Mouse (Mus musculus): ENCODE results near the gene Hoxc6. TPM values are rescaled to one million over a fixed set of nuclear protein-coding genes. Genes with fewer than 3 reads are reported as not detected.

Hoxc6 gene
- polyA plus RNA-seq, 1 experiment from 2014 or later: not detected

DNA sequence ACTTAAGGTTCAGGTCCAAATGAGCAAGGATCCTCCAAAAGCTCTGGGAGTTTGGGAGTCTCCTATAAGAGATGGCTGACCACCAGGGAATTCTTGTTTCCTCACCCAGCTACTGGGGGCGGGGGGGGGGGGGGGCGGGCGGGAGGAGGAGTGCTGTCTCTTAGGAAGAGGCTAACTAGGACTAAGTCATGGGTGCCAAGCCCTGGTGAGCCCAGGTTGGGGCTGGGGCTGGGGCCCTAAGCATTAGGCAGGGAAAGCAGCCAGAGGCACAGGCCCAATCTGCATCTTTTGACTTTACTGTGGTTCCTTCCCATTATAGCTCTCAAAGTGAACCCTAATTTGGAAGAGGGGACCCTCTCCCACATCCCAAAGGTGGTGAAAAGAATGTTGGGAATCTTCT lies 34.1 kb downstream of the Hoxc6 start:
- no peaks in the 10 kb centered on the region for H3K9me3 ChIP-seq (ENCODE audit: control insufficient read depth, low read length)
- H3K27ac ChIP-seq (ENCODE audit: low read length): no peak overlapping the region
- H3K4me2 ChIP-seq (ENCODE audit: low read length): no peak overlapping the region
- no peak for ATAC-seq
- WGBS: no CpG with 5 or more reads among the region's 3 CpGs
- H3K9ac ChIP-seq (replicated peaks; ENCODE audit: low read depth, low read length): no peak overlapping the region
- peaks cover 87% of the 10 kb centered on the region for H3K27me3 ChIP-seq (replicated peaks; ENCODE audit: control insufficient read depth, insufficient read depth, low read length)
- no peaks in the 10 kb centered on the region for H3K4me1 ChIP-seq (replicated peaks; ENCODE audit: control insufficient read depth, insufficient read depth, low read length)
- no peaks in the 10 kb centered on the region for H3K36me3 ChIP-seq (ENCODE audit: control insufficient read depth, insufficient read depth)
- H3K4me3 ChIP-seq (replicated peaks; ENCODE audit: low read length): no peak overlapping the region

DNA sequence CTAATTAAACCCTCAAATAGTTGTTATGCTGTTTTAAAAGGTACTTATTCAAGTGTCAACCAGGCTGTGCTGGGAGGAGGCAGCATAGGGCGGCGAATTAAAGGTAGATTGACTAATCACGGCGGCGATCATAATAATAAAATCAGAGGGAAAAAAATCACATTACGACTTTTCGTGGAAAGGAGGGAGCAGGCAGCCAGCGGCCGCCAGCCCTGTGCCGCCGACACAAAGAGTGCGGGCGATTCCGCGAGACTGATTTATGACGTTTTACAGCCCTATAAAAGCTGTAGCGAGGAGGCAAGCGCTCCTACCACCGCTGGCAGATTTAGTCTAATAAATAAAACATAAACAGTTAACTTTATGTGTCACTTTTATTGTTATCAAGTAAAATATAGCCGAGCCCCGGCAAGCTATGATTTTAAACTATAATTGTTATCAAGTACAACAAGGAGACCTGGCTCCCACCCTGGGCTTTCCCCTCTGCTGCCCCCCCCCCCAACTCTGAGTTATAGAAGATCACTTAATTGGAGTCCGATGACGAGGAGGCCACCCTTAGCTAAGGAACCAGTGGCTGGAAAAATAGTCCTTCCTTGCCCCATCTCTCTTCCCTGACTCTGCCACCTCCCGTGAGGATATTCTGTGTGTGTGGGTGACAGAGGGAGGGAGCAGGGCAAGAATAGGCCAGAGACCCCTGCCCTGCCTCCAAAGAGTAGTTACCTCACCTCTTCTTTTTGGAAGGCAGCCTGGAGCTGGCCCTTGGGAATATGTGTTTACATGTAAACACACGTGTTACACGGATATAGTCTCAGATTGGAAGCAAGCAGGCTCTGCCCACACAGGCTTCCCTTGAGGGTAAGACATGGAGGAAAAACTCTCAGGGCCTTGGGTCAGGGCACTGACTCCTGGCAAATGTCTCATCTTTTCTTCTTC lies 34.9 kb downstream of the Hoxc6 start:
- ATAC-seq: no peak
- WGBS: under 1% methylated on average over 26 of the region's 26 CpGs
- Histone ChIP-seq H3K9ac (replicated peaks; ENCODE audit: low read depth, low read length) (no peak overlapping the region), H3K27ac (ENCODE audit: low read length) (no peak overlapping the region), H3K27me3 (replicated peaks; ENCODE audit: control insufficient read depth, insufficient read depth, low read length) (peaks cover 88% of the 10 kb centered on the region), H3K4me3 (replicated peaks; ENCODE audit: low read length) (no peak overlapping the region), H3K4me2 (ENCODE audit: low read length) (no peak overlapping the region), H3K4me1 (replicated peaks; ENCODE audit: control insufficient read depth, insufficient read depth, low read length) (no peaks in the 10 kb centered on the region), H3K36me3 (ENCODE audit: control insufficient read depth, insufficient read depth) (no peaks in the 10 kb centered on the region), H3K9me3 (ENCODE audit: control insufficient read depth, low read length) (no peaks in the 10 kb centered on the region)

DNA sequence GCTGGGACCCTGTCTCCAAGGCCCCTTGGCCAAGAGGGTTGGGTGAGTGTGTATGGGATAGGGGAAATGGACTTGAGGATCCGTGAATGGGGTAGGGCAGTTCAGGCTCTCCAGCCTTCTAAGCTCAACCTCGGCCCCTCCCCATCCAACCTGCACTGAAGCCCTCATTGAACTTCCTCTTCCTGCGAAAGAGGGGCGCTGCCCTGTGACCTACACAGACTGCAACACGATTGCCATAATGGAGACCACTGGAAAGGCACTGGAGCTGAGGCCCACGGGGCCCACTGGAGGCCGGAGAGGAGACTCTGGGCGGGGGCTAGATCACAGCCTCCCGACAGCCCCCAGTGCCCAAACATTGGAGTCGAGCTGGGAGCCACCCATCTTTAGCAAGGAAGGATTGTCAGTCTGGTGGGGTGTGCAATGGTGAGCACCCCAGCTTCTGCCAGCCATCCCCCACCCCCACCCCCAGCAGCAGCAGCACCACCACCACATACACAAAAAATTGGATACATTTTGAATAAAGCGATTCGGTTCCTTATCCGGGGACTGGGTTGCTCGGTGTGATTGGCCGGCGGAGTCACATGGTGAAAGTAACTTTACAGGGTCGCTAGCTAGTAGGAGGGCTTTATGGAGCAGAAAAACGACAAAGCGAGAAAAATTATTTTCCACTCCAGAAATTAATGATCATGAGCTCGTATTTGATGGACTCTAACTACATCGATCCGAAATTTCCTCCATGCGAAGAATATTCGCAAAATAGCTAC lies 36.2 kb downstream of the Hoxc6 start:
- H3K4me2 ChIP-seq (ENCODE audit: low read length): peak overlapping the region; percentile 7; the same call in 1 of the 2 replicates
- H3K4me3 ChIP-seq (replicated peaks; ENCODE audit: low read length): no peak overlapping the region
- H3K4me1 ChIP-seq (replicated peaks; ENCODE audit: control insufficient read depth, insufficient read depth, low read length): no peaks in the 10 kb centered on the region
- no peaks in the 10 kb centered on the region for H3K9me3 ChIP-seq (ENCODE audit: control insufficient read depth, low read length)
- no peak overlapping the region for H3K9ac ChIP-seq (replicated peaks; ENCODE audit: low read depth, low read length)
- 1% methylated on average over 24 of the region's 24 CpGs for WGBS
- ATAC-seq: no peak
- H3K36me3 ChIP-seq (ENCODE audit: control insufficient read depth, insufficient read depth): no peaks in the 10 kb centered on the region
- H3K27ac ChIP-seq (ENCODE audit: low read length): no peak overlapping the region
- peaks cover 88% of the 10 kb centered on the region for H3K27me3 ChIP-seq (replicated peaks; ENCODE audit: control insufficient read depth, insufficient read depth, low read length)

DNA sequence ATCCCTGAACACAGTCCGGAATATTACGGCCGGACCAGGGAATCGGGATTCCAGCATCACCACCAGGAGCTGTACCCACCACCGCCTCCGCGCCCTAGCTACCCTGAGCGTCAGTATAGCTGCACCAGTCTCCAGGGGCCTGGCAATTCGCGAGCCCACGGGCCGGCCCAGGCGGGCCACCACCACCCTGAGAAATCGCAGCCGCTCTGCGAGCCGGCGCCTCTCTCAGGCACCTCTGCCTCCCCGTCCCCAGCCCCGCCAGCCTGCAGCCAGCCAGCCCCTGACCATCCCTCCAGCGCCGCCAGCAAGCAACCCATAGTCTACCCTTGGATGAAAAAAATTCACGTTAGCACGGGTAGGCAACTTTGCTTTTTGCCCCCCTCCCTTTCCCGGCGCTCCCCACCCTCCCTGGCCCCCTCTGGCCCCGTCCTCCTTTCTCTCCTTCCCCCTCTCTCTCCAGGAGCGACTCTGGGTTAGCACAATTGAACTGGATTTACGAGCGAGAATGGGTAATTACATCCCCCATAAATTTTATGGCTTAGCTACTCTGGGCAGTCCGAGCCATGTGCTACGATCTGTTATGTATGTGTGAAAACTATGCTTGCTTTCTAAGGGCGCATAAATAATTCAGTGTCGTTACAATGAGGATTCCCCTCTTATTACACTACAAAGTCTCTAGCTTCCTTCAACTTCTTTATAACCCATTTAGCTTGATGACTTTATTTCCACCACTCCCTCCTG lies 36.9 kb downstream of the Hoxc6 start:
- Histone ChIP-seq H3K9ac (replicated peaks; ENCODE audit: low read depth, low read length) (no peak overlapping the region), H3K4me2 (ENCODE audit: low read length) (peak overlapping the region; percentile 7; the same call in 1 of the 2 replicates), H3K36me3 (ENCODE audit: control insufficient read depth, insufficient read depth) (no peaks in the 10 kb centered on the region), H3K27ac (ENCODE audit: low read length) (no peak overlapping the region), H3K4me3 (replicated peaks; ENCODE audit: low read length) (no peak overlapping the region), H3K4me1 (replicated peaks; ENCODE audit: control insufficient read depth, insufficient read depth, low read length) (no peaks in the 10 kb centered on the region), H3K9me3 (ENCODE audit: control insufficient read depth, low read length) (no peaks in the 10 kb centered on the region), H3K27me3 (replicated peaks; ENCODE audit: control insufficient read depth, insufficient read depth, low read length) (peaks cover 93% of the 10 kb centered on the region)
- WGBS: 1% methylated on average over 34 of the region's 34 CpGs
- no peak for ATAC-seq

DNA sequence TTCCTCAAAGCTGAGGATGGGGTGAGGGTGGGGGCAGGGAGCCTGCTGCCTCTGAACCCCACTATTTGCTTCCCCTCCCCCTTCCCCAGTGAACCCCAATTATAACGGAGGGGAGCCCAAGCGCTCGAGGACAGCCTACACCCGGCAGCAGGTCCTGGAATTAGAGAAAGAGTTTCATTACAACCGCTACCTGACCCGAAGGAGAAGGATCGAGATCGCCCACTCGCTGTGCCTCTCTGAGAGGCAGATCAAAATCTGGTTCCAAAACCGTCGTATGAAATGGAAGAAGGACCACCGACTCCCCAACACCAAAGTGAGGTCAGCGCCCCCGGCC lies 37.5 kb downstream of the Hoxc6 start:
- no peak for ATAC-seq
- Histone ChIP-seq H3K4me1 (replicated peaks; ENCODE audit: control insufficient read depth, insufficient read depth, low read length) (no peaks in the 10 kb centered on the region), H3K36me3 (ENCODE audit: control insufficient read depth, insufficient read depth) (no peaks in the 10 kb centered on the region), H3K4me3 (replicated peaks; ENCODE audit: low read length) (no peak overlapping the region), H3K9me3 (ENCODE audit: control insufficient read depth, low read length) (no peaks in the 10 kb centered on the region), H3K27ac (ENCODE audit: low read length) (no peak overlapping the region), H3K4me2 (ENCODE audit: low read length) (no peak overlapping the region), H3K27me3 (replicated peaks; ENCODE audit: control insufficient read depth, insufficient read depth, low read length) (peaks cover 93% of the 10 kb centered on the region), H3K9ac (replicated peaks; ENCODE audit: low read depth, low read length) (no peak overlapping the region)
- 2% methylated on average over 14 of the region's 14 CpGs for WGBS

DNA sequence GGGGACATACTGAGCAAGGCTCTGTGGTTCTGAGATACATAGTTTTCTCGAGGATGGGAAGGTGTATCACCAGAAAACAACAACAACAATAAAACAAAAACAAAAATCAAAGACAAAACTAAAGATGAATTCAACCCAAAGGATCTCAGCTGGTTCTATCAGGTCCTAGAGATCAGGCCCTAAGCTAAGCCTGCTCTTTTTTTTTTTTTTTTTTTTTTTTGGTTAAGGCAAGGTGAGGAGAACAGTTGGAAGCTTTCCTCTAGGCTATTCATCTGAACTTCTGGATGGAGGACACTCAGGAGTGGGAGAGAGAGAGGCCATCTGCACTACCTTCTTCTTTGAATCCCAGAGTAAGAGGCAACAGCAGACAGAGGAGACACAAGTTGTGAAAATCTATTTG lies 39.5 kb downstream of the Hoxc6 start:
- H3K27ac ChIP-seq (ENCODE audit: low read length): no peak overlapping the region
- no peak for ATAC-seq
- H3K4me3 ChIP-seq (replicated peaks; ENCODE audit: low read length): no peak overlapping the region
- H3K9me3 ChIP-seq (ENCODE audit: control insufficient read depth, low read length): no peaks in the 10 kb centered on the region; the same call in 1 of the 2 replicates
- H3K36me3 ChIP-seq (ENCODE audit: control insufficient read depth, insufficient read depth): no peaks in the 10 kb centered on the region
- 14% methylated on average over 1 of the region's 1 CpGs for WGBS
- no peak overlapping the region for H3K9ac ChIP-seq (replicated peaks; ENCODE audit: low read depth, low read length)
- no peaks in the 10 kb centered on the region for H3K4me1 ChIP-seq (replicated peaks; ENCODE audit: control insufficient read depth, insufficient read depth, low read length)
- no peak overlapping the region for H3K4me2 ChIP-seq (ENCODE audit: low read length)
- peaks cover 95% of the 10 kb centered on the region for H3K27me3 ChIP-seq (replicated peaks; ENCODE audit: control insufficient read depth, insufficient read depth, low read length)

DNA sequence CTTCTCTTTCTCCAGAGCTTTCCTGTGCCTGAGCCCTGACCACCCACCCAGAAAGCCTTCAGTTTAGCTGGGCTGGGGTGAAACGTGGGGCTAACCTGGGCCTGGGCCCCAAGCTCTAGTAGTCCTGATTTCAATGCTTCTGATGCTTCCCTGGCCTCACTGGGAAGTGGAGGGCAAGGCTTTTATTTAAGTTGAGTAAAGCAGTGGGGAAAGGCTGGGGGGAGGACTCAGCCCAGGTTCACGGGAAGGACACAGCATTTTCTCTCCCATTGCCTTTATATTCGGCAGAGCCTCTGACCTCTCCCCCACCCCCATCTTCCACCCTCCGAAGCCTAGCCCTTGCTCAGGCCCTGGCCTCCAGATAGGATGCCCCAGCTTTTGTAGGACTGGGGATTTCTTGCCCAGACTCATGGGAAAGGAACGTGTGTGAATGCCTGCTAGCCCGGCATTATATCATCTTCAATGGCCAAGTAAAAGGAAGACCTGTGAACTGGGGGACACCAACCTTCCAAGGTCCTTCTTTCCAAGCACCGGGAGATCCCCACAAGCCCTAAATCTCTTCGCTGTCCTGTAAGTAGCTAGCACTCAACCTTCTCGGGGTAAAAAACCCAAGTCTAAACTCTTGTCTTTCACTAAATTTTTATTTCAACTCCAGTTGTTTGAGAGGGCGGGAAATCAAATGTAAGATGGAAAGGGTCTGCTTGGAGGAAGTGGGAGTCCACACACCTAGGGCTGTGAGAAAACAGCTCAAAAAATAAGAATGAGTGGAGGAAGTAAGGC lies 40.8 kb downstream of the Hoxc6 start:
- 5% methylated on average over 10 of the region's 10 CpGs for WGBS
- Histone ChIP-seq H3K4me1 (replicated peaks; ENCODE audit: control insufficient read depth, insufficient read depth, low read length) (no peaks in the 10 kb centered on the region), H3K27ac (ENCODE audit: low read length) (no peak overlapping the region), H3K27me3 (replicated peaks; ENCODE audit: control insufficient read depth, insufficient read depth, low read length) (peaks cover 97% of the 10 kb centered on the region), H3K4me3 (replicated peaks; ENCODE audit: low read length) (no peak overlapping the region), H3K9me3 (ENCODE audit: control insufficient read depth, low read length) (no peaks in the 10 kb centered on the region; the same call in 1 of the 2 replicates), H3K4me2 (ENCODE audit: low read length) (no peak overlapping the region), H3K36me3 (ENCODE audit: control insufficient read depth, insufficient read depth) (no peaks in the 10 kb centered on the region), H3K9ac (replicated peaks; ENCODE audit: low read depth, low read length) (no peak overlapping the region)
- ATAC-seq: no peak

DNA sequence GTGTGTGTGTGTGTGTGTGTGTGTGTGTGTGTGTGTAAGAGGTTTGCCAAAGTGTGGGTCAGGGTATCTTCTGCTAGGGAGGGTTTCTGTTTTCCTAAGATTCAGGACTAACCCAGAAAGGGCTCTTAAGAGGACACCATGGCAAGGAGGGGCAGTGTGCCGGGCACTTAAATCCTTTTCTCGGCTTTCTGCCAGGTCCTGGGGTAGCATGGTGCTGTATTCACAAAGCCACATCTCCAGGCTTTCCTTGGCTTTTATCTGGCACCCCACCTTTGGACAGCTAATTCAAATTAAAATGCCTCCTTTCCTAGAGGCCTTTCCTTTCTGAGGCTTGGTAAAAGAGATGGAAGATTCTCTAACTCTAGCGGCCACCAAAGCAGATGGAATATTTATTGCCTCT lies 41.6 kb downstream of the Hoxc6 start:
- WGBS: 1% methylated on average over 3 of the region's 3 CpGs
- Histone ChIP-seq H3K36me3 (ENCODE audit: control insufficient read depth, insufficient read depth) (no peaks in the 10 kb centered on the region), H3K9ac (replicated peaks; ENCODE audit: low read depth, low read length) (no peak overlapping the region), H3K27ac (ENCODE audit: low read length) (no peak overlapping the region), H3K27me3 (replicated peaks; ENCODE audit: control insufficient read depth, insufficient read depth, low read length) (peaks cover 97% of the 10 kb centered on the region), H3K9me3 (ENCODE audit: control insufficient read depth, low read length) (no peaks in the 10 kb centered on the region; the same call in 1 of the 2 replicates), H3K4me2 (ENCODE audit: low read length) (no peak overlapping the region), H3K4me1 (replicated peaks; ENCODE audit: control insufficient read depth, insufficient read depth, low read length) (no peaks in the 10 kb centered on the region), H3K4me3 (replicated peaks; ENCODE audit: low read length) (no peak overlapping the region)
- no peak for ATAC-seq
